Mouse (Mus musculus): ENCODE measurements around the gene Lamtor3. TPM values are rescaled to one million over a fixed set of nuclear protein-coding genes. Genes with fewer than 3 reads are reported as not detected.
A peak's percentile ranks its signal among the peaks of the same experiment; 100 is the strongest.
"Not testable (repeated sequence)": the region's sequence is repeated elsewhere in the genome, so short reads cannot be mapped to it uniquely, and the experiment has no call there.

Lamtor3 gene
- polyA plus RNA-seq, 1 experiment from 2014 or later, result 103 TPM

GRCm38 (mm10) chr3:137951819-137952218 lies 33.5 kb downstream of the Lamtor3 start:
- Histone ChIP-seq H3K27me3 (no peaks in the 10 kb centered on the region), H3K36me3 (no peaks in the 10 kb centered on the region), H3K27ac (replicated peaks) (no peak overlapping the region; the same call in 1 of the 2 replicates), H3K9ac (replicated peaks) (no peak overlapping the region), H3K4me1 (peaks cover 9% of the 10 kb centered on the region; the same call in 1 of the 2 replicates), H3K4me2 (replicated peaks) (no peak overlapping the region), H3K4me3 (no peak overlapping the region), H3K9me3 (no peaks in the 10 kb centered on the region)
- ATAC-seq (ENCODE audit: low FRiP score, low read depth), result no peak
- WGBS, result 50% methylated on average over 7 of the region's 7 CpGs

- Histone ChIP-seq H3K36me3 (no peaks in the 10 kb centered on the region), H3K9ac (replicated peaks) (no peak overlapping the region), H3K27me3 (no peaks in the 10 kb centered on the region), H3K27ac (replicated peaks) (peak overlapping the region; percentile 35), H3K4me2 (replicated peaks) (no peak overlapping the region), H3K9me3 (no peaks in the 10 kb centered on the region), H3K4me1 (peaks cover 9% of the 10 kb centered on the region; the same call in 1 of the 2 replicates), H3K4me3 (no peak overlapping the region)
- ATAC-seq (ENCODE audit: low FRiP score, low read depth), result peak; percentile 38; the same call in 1 of the 2 replicates
- 72% methylated on average over 4 of the region's 4 CpGs for WGBS
These were observed 34.1 kb downstream of the Lamtor3 start for GRCm38 (mm10) chr3:137952225-137952913.

- H3K27me3 ChIP-seq, result no peaks in the 10 kb centered on the region
- no peaks in the 10 kb centered on the region for H3K9me3 ChIP-seq
- H3K27ac ChIP-seq (replicated peaks), result 0 out of 2 replicates have a peak overlapping the region, but pooled peaks have one; percentile 35
- H3K36me3 ChIP-seq, result no peaks in the 10 kb centered on the region
- 65% methylated on average over 14 of the region's 14 CpGs for WGBS
- H3K4me3 ChIP-seq, result no peak overlapping the region
- ATAC-seq (ENCODE audit: low FRiP score, low read depth), result peak; percentile 58; the same call in 1 of the 2 replicates
- H3K4me2 ChIP-seq (replicated peaks), result no peak overlapping the region
- H3K4me1 ChIP-seq, result peaks cover 9% of the 10 kb centered on the region; the same call in 1 of the 2 replicates
- H3K9ac ChIP-seq (replicated peaks), result no peak overlapping the region
These were observed 34.9 kb downstream of the Lamtor3 start for GRCm38 (mm10) chr3:137952914-137953880.

GRCm38 (mm10) chr3:137954256-137954916 lies 36.1 kb downstream of the Lamtor3 start:
- no peak overlapping the region for H3K4me3 ChIP-seq
- no peaks in the 10 kb centered on the region for H3K27me3 ChIP-seq
- no peak overlapping the region for H3K27ac ChIP-seq (replicated peaks)
- H3K4me2 ChIP-seq (replicated peaks), result 0 out of 2 replicates have a peak overlapping the region, but pooled peaks have one; percentile 2
- ATAC-seq (ENCODE audit: low FRiP score, low read depth), result no peak
- peaks cover 9% of the 10 kb centered on the region; the same call in 1 of the 2 replicates for H3K4me1 ChIP-seq
- no peaks in the 10 kb centered on the region for H3K9me3 ChIP-seq
- no peak overlapping the region for H3K9ac ChIP-seq (replicated peaks)
- H3K36me3 ChIP-seq, result no peaks in the 10 kb centered on the region
- WGBS, result 64% methylated on average over 23 of the region's 23 CpGs

- Histone ChIP-seq H3K27me3 (no peaks in the 10 kb centered on the region), H3K27ac (replicated peaks) (no peak overlapping the region), H3K4me3 (no peak overlapping the region), H3K36me3 (no peaks in the 10 kb centered on the region), H3K4me2 (replicated peaks) (peak overlapping the region; percentile 25; the same call in 1 of the 2 replicates), H3K9me3 (no peaks in the 10 kb centered on the region), H3K9ac (replicated peaks) (no peak overlapping the region), H3K4me1 (peaks cover 9% of the 10 kb centered on the region; the same call in 1 of the 2 replicates)
- no peak for ATAC-seq (ENCODE audit: low FRiP score, low read depth)
- WGBS, result 28% methylated on average over 16 of the region's 16 CpGs
These were observed 37.3 kb downstream of the Lamtor3 start for GRCm38 (mm10) chr3:137955560-137956081.

GRCm38 (mm10) chr3:137957864-137958263 lies 39.6 kb downstream of the Lamtor3 start:
- peaks cover 6% of the 10 kb centered on the region; the same call in 1 of the 2 replicates for H3K4me1 ChIP-seq
- no peak overlapping the region for H3K9ac ChIP-seq (replicated peaks)
- no peaks in the 10 kb centered on the region for H3K36me3 ChIP-seq
- H3K4me2 ChIP-seq (replicated peaks), result no peak overlapping the region
- H3K9me3 ChIP-seq, result no peaks in the 10 kb centered on the region
- H3K4me3 ChIP-seq, result no peak overlapping the region
- H3K27me3 ChIP-seq, result no peaks in the 10 kb centered on the region
- 92% methylated on average over 9 of the region's 9 CpGs for WGBS
- ATAC-seq (ENCODE audit: low FRiP score, low read depth), result no peak
- H3K27ac ChIP-seq (replicated peaks), result no peak overlapping the region

- H3K9me3 ChIP-seq, result no peaks in the 10 kb centered on the region
- H3K4me3 ChIP-seq, result no peak overlapping the region
- H3K9ac ChIP-seq (replicated peaks), result no peak overlapping the region
- WGBS, result 98% methylated on average over 4 of the region's 4 CpGs
- 0 out of 2 replicates have a peak, but pooled peaks cover 2% of the 10 kb centered on the region for H3K4me1 ChIP-seq
- no peak for ATAC-seq (ENCODE audit: low FRiP score, low read depth)
- H3K27me3 ChIP-seq, result no peaks in the 10 kb centered on the region
- no peaks in the 10 kb centered on the region for H3K36me3 ChIP-seq
- no peak overlapping the region for H3K27ac ChIP-seq (replicated peaks)
- H3K4me2 ChIP-seq (replicated peaks), result no peak overlapping the region
These were observed 40.0 kb downstream of the Lamtor3 start for GRCm38 (mm10) chr3:137958352-137958751.

GRCm38 (mm10) chr3:137959456-137959855 lies 41.1 kb downstream of the Lamtor3 start:
- H3K4me2 ChIP-seq (replicated peaks), result no peak overlapping the region
- no peaks in the 10 kb centered on the region for H3K4me1 ChIP-seq
- WGBS, result 82% methylated on average over 4 of the region's 4 CpGs
- H3K4me3 ChIP-seq, result no peak overlapping the region
- no peaks in the 10 kb centered on the region for H3K27me3 ChIP-seq
- H3K36me3 ChIP-seq, result no peaks in the 10 kb centered on the region
- ATAC-seq (ENCODE audit: low FRiP score, low read depth), result no peak
- no peak overlapping the region for H3K27ac ChIP-seq (replicated peaks)
- no peaks in the 10 kb centered on the region for H3K9me3 ChIP-seq
- no peak overlapping the region for H3K9ac ChIP-seq (replicated peaks)

- Histone ChIP-seq H3K9me3 (no peaks in the 10 kb centered on the region), H3K36me3 (no peaks in the 10 kb centered on the region), H3K4me1 (no peaks in the 10 kb centered on the region), H3K27ac (replicated peaks) (no peak overlapping the region), H3K27me3 (no peaks in the 10 kb centered on the region; the same call in 1 of the 2 replicates), H3K4me3 (no peak overlapping the region), H3K4me2 (replicated peaks) (no peak overlapping the region), H3K9ac (replicated peaks) (no peak overlapping the region)
- 70% methylated on average over 8 of the region's 8 CpGs for WGBS
- no peak for ATAC-seq (ENCODE audit: low FRiP score, low read depth)
These were observed 43.6 kb downstream of the Lamtor3 start for GRCm38 (mm10) chr3:137961736-137962385.

GRCm38 (mm10) chr3:137963508-137963907 lies 45.2 kb downstream of the Lamtor3 start:
- Histone ChIP-seq H3K9ac (replicated peaks) (no peak overlapping the region), H3K4me2 (replicated peaks) (no peak overlapping the region), H3K4me3 (no peak overlapping the region), H3K36me3 (no peaks in the 10 kb centered on the region), H3K4me1 (no peaks in the 10 kb centered on the region), H3K27me3 (no peaks in the 10 kb centered on the region; the same call in 1 of the 2 replicates), H3K27ac (replicated peaks) (no peak overlapping the region), H3K9me3 (no peaks in the 10 kb centered on the region)
- ATAC-seq (ENCODE audit: low FRiP score, low read depth), result no peak
- WGBS, result 71% methylated on average over 8 of the region's 8 CpGs

GRCm38 (mm10) chr3:137964014-137964413 lies 45.7 kb downstream of the Lamtor3 start:
- not testable (repeated sequence) for H3K4me3 ChIP-seq; H3K27ac ChIP-seq (replicated peaks); H3K36me3 ChIP-seq; ATAC-seq (ENCODE audit: low FRiP score, low read depth); H3K4me1 ChIP-seq; H3K4me2 ChIP-seq (replicated peaks); H3K9me3 ChIP-seq; H3K27me3 ChIP-seq; H3K9ac ChIP-seq (replicated peaks)
- 74% methylated on average over 1 of the region's 1 CpGs for WGBS

Data from midbrain, embryonic 12.5 days (tissue).